Mouse (Mus musculus) midbrain, embryonic 11.5 days (tissue): Measurements from ENCODE around the gene Gm3854. TPM values are rescaled to one million over a fixed set of nuclear protein-coding genes. Genes with fewer than 3 reads are reported as not detected.
A peak's percentile ranks its signal among the peaks of the same experiment; 100 is the strongest.
"Not testable (repeated sequence)": the region's sequence is repeated elsewhere in the genome, so short reads cannot be mapped to it uniquely, and the experiment has no call there.

ENCODE experiments used
- ATAC-seq: fragments of 200-750 bp; cut with Nextera tagmentation; 2 replicates; pipeline ENCODE4 v1.8.0; 2017; ENCODE audit warnings: moderate TSS enrichment, moderate library complexity; ENCODE audit not compliant: low FRiP score
- DNase-seq: peaks from one replicate; pipeline ENCODE4 v3.0.0; 2015; ENCODE audit warnings: low spot score; ENCODE audit errors: missing footprints
- H3K27ac ChIP-seq: fragments of 300-500 bp; sonication (generic); 2 replicates; pipeline ENCODE4 v1.5.1; 2014; ENCODE audit warnings: low read depth, low read length
- H3K27me3 ChIP-seq: fragments of 300-500 bp; sonication (generic); 2 replicates; pipeline ENCODE4 v1.6.1; 2014; ENCODE audit warnings: mild to moderate bottlenecking, low read length, moderate library complexity, mixed read lengths; ENCODE audit not compliant: control insufficient read depth, insufficient read depth
- H3K36me3 ChIP-seq: fragments of 300-500 bp; sonication (generic); 2 replicates; pipeline ENCODE4 v1.6.1; 2014; ENCODE audit warnings: mild to moderate bottlenecking, low read length, moderate library complexity, mixed read lengths; ENCODE audit not compliant: control insufficient read depth, insufficient read depth
- H3K4me1 ChIP-seq: fragments of 300-500 bp; sonication (generic); 2 replicates; pipeline ENCODE4 v1.6.1; 2014; ENCODE audit warnings: low read length; ENCODE audit not compliant: control insufficient read depth, insufficient read depth
- H3K4me2 ChIP-seq: fragments of 300-500 bp; sonication (generic); 2 replicates; pipeline ENCODE4 v1.6.1; 2014; ENCODE audit warnings: mild to moderate bottlenecking, moderate library complexity
- H3K4me3 ChIP-seq: fragments of 300-500 bp; sonication (generic); 2 replicates; pipeline ENCODE4 v1.5.1; 2014; ENCODE audit warnings: low read depth, low read length
- H3K9ac ChIP-seq: fragments of 300-500 bp; sonication (generic); 2 replicates; pipeline ENCODE4 v1.6.1; 2014; ENCODE audit warnings: low read length
- H3K9me3 ChIP-seq: fragments of 300-500 bp; sonication (generic); 2 replicates; pipeline ENCODE4 v1.6.1; 2016; ENCODE audit warnings: low read length; ENCODE audit not compliant: control insufficient read depth
- WGBS: fragments of 180-500 bp; shearing (Covaris S2); extraction: QIAGEN DNeasy Blood & Tissue Kit; methylation state at CpG from one replicate; pipeline ENCODE4 v1.1.7; 2014; 5-methylcytosine and 5-hydroxymethylcytosine counted together
- polyA plus RNA-seq: library from polyadenylated mRNA; unstranded; fragments of >200 nt; fragmentation: Nextera tagmentation; extraction: Ambion mirVana; gene quantifications from 2 replicates; pipeline ENCODE4 v1.2.1, GENCODE M21; 2014

Gm3854 gene
- polyA plus RNA-seq, 1 experiment from 2014 or later, result 2.5 TPM

- DNase-seq (no peak), ATAC-seq (no peak)
- Histone ChIP-seq H3K4me1 (peaks cover 4% of the 10 kb centered on the region; the same call in 1 of the 2 replicates), H3K9ac (no peak overlapping the region), H3K27me3 (no peaks in the 10 kb centered on the region), H3K4me3 (no peak overlapping the region), H3K36me3 (no peaks in the 10 kb centered on the region), H3K27ac (no peak overlapping the region), H3K9me3 (no peaks in the 10 kb centered on the region), H3K4me2 (no peak overlapping the region)
- WGBS, result 12% methylated on average over 9 of the region's 9 CpGs
These were observed 17.0 kb downstream of the Gm3854 start for GRCm38 (mm10) chr7:6360477-6361060.

GRCm38 (mm10) chr7:6361756-6362155 is 18.2 kb downstream of the Gm3854 start:
- H3K36me3 ChIP-seq, result no peaks in the 10 kb centered on the region
- DNase-seq, result no peak

GRCm38 (mm10) chr7:6362268-6363046 is 18.9 kb downstream of the Gm3854 start:
- H3K9ac ChIP-seq, result peak overlapping the region; percentile 53
- H3K27ac ChIP-seq, result peak overlapping the region; percentile 82
- peaks cover 4% of the 10 kb centered on the region; the same call in 1 of the 2 replicates for H3K4me1 ChIP-seq
- H3K27me3 ChIP-seq, result no peaks in the 10 kb centered on the region
- peak overlapping the region; percentile 26 for H3K4me3 ChIP-seq
- 1% methylated on average over 38 of the region's 38 CpGs for WGBS
- DNase-seq (peak; percentile 100), ATAC-seq (peak; percentile 94)
- no peaks in the 10 kb centered on the region for H3K36me3 ChIP-seq
- peak overlapping the region; percentile 52 for H3K4me2 ChIP-seq
- H3K9me3 ChIP-seq, result no peaks in the 10 kb centered on the region

More at GRCm38 (mm10) chr7:6361756-6362155, 18.2 kb downstream of the Gm3854 start:
- Histone ChIP-seq H3K9ac (peak overlapping the region; percentile 53), H3K4me3 (peak overlapping the region; percentile 26), H3K27ac (peak overlapping the region; percentile 82), H3K9me3 (no peaks in the 10 kb centered on the region), H3K27me3 (no peaks in the 10 kb centered on the region), H3K4me2 (peak overlapping the region; percentile 52), H3K4me1 (peaks cover 4% of the 10 kb centered on the region; the same call in 1 of the 2 replicates)
- WGBS, result 27% methylated on average over 7 of the region's 7 CpGs
- no peak for ATAC-seq

- WGBS, result under 1% methylated on average over 23 of the region's 23 CpGs
- peak; percentile 82 for ATAC-seq
These were observed 19.5 kb downstream of the Gm3854 start, which contains the start of gene Zfp78 for GRCm38 (mm10) chr7:6363047-6363488. TSS of gene Zfp78 (plus strand) at chr7:6363280.

GRCm38 (mm10) chr7:6364761-6365160 is 21.2 kb downstream of the Gm3854 start:
- DNase-seq, result no peak
- Histone ChIP-seq H3K9ac (no peak overlapping the region), H3K9me3 (no peaks in the 10 kb centered on the region), H3K27ac (no peak overlapping the region), H3K4me3 (no peak overlapping the region), H3K36me3 (no peaks in the 10 kb centered on the region), H3K27me3 (no peaks in the 10 kb centered on the region), H3K4me1 (peaks cover 4% of the 10 kb centered on the region; the same call in 1 of the 2 replicates), H3K4me2 (no peak overlapping the region)
- no peak for ATAC-seq
- WGBS, result 47% methylated on average over 1 of the region's 1 CpGs

More at GRCm38 (mm10) chr7:6363047-6363488, 19.5 kb downstream of the Gm3854 start, which contains the start of gene Zfp78:
- Histone ChIP-seq H3K4me3 (peak within 1 kb of the TSS; percentile 26), H3K27me3 (no peaks in the 10 kb centered on the region), H3K36me3 (no peaks in the 10 kb centered on the region), H3K4me1 (peaks cover 4% of the 10 kb centered on the region; the same call in 1 of the 2 replicates), H3K27ac (peak within 1 kb of the TSS; percentile 82), H3K4me2 (peak within 1 kb of the TSS; percentile 52), H3K9ac (peak within 1 kb of the TSS; percentile 53), H3K9me3 (no peaks in the 10 kb centered on the region)
- peak; percentile 99 for DNase-seq

- Histone ChIP-seq H3K27ac (no peak overlapping the region), H3K9ac (no peak overlapping the region), H3K36me3 (no peaks in the 10 kb centered on the region), H3K9me3 (no peaks in the 10 kb centered on the region), H3K4me2 (no peak overlapping the region), H3K4me3 (no peak overlapping the region), H3K4me1 (peaks cover 3% of the 10 kb centered on the region; the same call in 1 of the 2 replicates), H3K27me3 (no peaks in the 10 kb centered on the region)
- ATAC-seq (no peak), DNase-seq (no peak)
- 89% methylated on average over 5 of the region's 5 CpGs for WGBS
These were observed 23.6 kb downstream of the Gm3854 start for GRCm38 (mm10) chr7:6367185-6367584.

- H3K4me2 ChIP-seq, ATAC-seq, H3K4me3 ChIP-seq, H3K27ac ChIP-seq, H3K27me3 ChIP-seq, H3K4me1 ChIP-seq, H3K36me3 ChIP-seq, H3K9ac ChIP-seq, DNase-seq, H3K9me3 ChIP-seq: not testable (repeated sequence)
- 80% methylated on average over 5 of the region's 5 CpGs for WGBS
These were observed 24.6 kb downstream of the Gm3854 start for GRCm38 (mm10) chr7:6368146-6368545.

- DNase-seq (no peak), ATAC-seq (no peak)
- no peak overlapping the region for H3K4me3 ChIP-seq
- no peaks in the 10 kb centered on the region for H3K27me3 ChIP-seq
- H3K4me1 ChIP-seq, result no peaks in the 10 kb centered on the region
- H3K4me2 ChIP-seq, result no peak overlapping the region
- no peaks in the 10 kb centered on the region for H3K9me3 ChIP-seq
- no peaks in the 10 kb centered on the region for H3K36me3 ChIP-seq
- H3K27ac ChIP-seq, result no peak overlapping the region
- 86% methylated on average over 3 of the region's 3 CpGs for WGBS
- no peak overlapping the region for H3K9ac ChIP-seq
These were observed 25.9 kb downstream of the Gm3854 start for GRCm38 (mm10) chr7:6369460-6369859.

- H3K4me2 ChIP-seq, result no peak overlapping the region
- ATAC-seq (no peak), DNase-seq (no peak)
- no peaks in the 10 kb centered on the region for H3K9me3 ChIP-seq
- H3K36me3 ChIP-seq, result no peaks in the 10 kb centered on the region
- no peak overlapping the region for H3K27ac ChIP-seq
- WGBS, result 95% methylated on average over 3 of the region's 3 CpGs
- no peak overlapping the region for H3K4me3 ChIP-seq
- no peaks in the 10 kb centered on the region for H3K4me1 ChIP-seq
- H3K27me3 ChIP-seq, result no peaks in the 10 kb centered on the region
- H3K9ac ChIP-seq, result no peak overlapping the region
These were observed 29.4 kb downstream of the Gm3854 start for GRCm38 (mm10) chr7:6372993-6373392.
